Mouse (Mus musculus): ENCODE results near the gene Ffar2. TPM values are rescaled to one million over a fixed set of nuclear protein-coding genes. Genes with fewer than 3 reads are reported as not detected.

Ffar2 gene
- polyA plus RNA-seq, 2 experiments from 2014 or later: 0.70 to 1.4 TPM

Other genes starting within 250 kb of the Ffar2 start
- gene Kmt2b, start 235.0 kb downstream of the Ffar2 start, polyA plus RNA-seq (2017; shearing (Covaris generic)): 10 to 100 TPM; 16.4 to 21.6 TPM
- 10 to 100 TPM in 1 of 2 experiments, 1 to 10 TPM in 1; 8.1 to 18.0 TPM for gene Zbtb32, start 224.9 kb downstream of the Ffar2 start, polyA plus RNA-seq (2017; shearing (Covaris generic))
- gene Upk1a, start 210.9 kb downstream of the Ffar2 start, polyA plus RNA-seq (2017; shearing (Covaris generic)): under 1 TPM; 0.38 to 0.60 TPM
- gene Cox6b1, start 197.6 kb downstream of the Ffar2 start, polyA plus RNA-seq (2017; shearing (Covaris generic)): 100 to 1,000 TPM; 333 to 643 TPM
- not detected for gene Etv2, start 187.9 kb downstream of the Ffar2 start, polyA plus RNA-seq (2017; shearing (Covaris generic))
- gene Rbm42, start 173.5 kb downstream of the Ffar2 start, polyA plus RNA-seq (2017; shearing (Covaris generic)): 10 to 100 TPM; 14.4 to 25.1 TPM
- 10 to 100 TPM; 21.3 to 44.0 TPM for gene Haus5, start 158.8 kb downstream of the Ffar2 start, polyA plus RNA-seq (2017; shearing (Covaris generic))
- gene Pmis2, start 152.2 kb downstream of the Ffar2 start, polyA plus RNA-seq (2017; shearing (Covaris generic)): not detected
- not detected for gene 2200002J24Rik, start 124.8 kb downstream of the Ffar2 start, polyA plus RNA-seq (2017; shearing (Covaris generic))
- not detected for gene Atp4a, start 111.6 kb downstream of the Ffar2 start, polyA plus RNA-seq (2017; shearing (Covaris generic))
- gene Tmem147, start 94.2 kb downstream of the Ffar2 start, polyA plus RNA-seq (2017; shearing (Covaris generic)): 10 to 100 TPM; 60.5 to 65.0 TPM
- not detected for gene Gapdhs, start 80.1 kb downstream of the Ffar2 start, polyA plus RNA-seq (2017; shearing (Covaris generic))
- gene Sbsn, start 72.3 kb downstream of the Ffar2 start, polyA plus RNA-seq (2017; shearing (Covaris generic)): 1 to 10 TPM; 2.4 to 3.6 TPM
- under 1 TPM in 1 of 2 experiments, not detected in 1; 0.16 TPM for gene Dmkn, start 60.0 kb downstream of the Ffar2 start, polyA plus RNA-seq (2017; shearing (Covaris generic))
- not detected for gene Krtdap, start 35.9 kb downstream of the Ffar2 start, polyA plus RNA-seq (2017; shearing (Covaris generic))
- gene Ffar3, start 32.4 kb upstream of the Ffar2 start, polyA plus RNA-seq (2017; shearing (Covaris generic)): not detected
- under 1 TPM in 1 of 2 experiments, not detected in 1; 0.14 TPM for gene Ffar1, start 37.8 kb upstream of the Ffar2 start, polyA plus RNA-seq (2017; shearing (Covaris generic))
- 10 to 100 TPM in 1 of 2 experiments, 1 to 10 TPM in 1; 4.2 to 20.3 TPM for gene Cd22, start 56.6 kb upstream of the Ffar2 start, polyA plus RNA-seq (2017; shearing (Covaris generic))
- not detected for gene Mag, start 91.1 kb upstream of the Ffar2 start, polyA plus RNA-seq (2017; shearing (Covaris generic))
- not detected for gene Hamp2, start 100.9 kb upstream of the Ffar2 start, polyA plus RNA-seq (2017; shearing (Covaris generic))
- gene Hamp, start 120.3 kb upstream of the Ffar2 start, polyA plus RNA-seq (2017; shearing (Covaris generic)): not detected
- 10 to 100 TPM; 11.0 to 16.0 TPM for gene Usf2, start 133.0 kb upstream of the Ffar2 start, polyA plus RNA-seq (2017; shearing (Covaris generic))
- gene Lsr, start 149.7 kb upstream of the Ffar2 start, polyA plus RNA-seq (2017; shearing (Covaris generic)): 1 to 10 TPM; 1.8 to 2.6 TPM
- gene Fam187b, start 150.0 kb upstream of the Ffar2 start, polyA plus RNA-seq (2017; shearing (Covaris generic)): 1 to 10 TPM; 1.2 to 1.5 TPM
- gene Fxyd5, start 218.7 kb upstream of the Ffar2 start, polyA plus RNA-seq (2017; shearing (Covaris generic)): 1,000 to 10,000 TPM; 1,918 to 1,991 TPM
- not detected for gene Fxyd7, start 227.7 kb upstream of the Ffar2 start, polyA plus RNA-seq (2017; shearing (Covaris generic))
- gene Fxyd1, start 233.4 kb upstream of the Ffar2 start, polyA plus RNA-seq (2017; shearing (Covaris generic)): not detected
- not detected for gene Lgi4, start 235.6 kb upstream of the Ffar2 start, polyA plus RNA-seq (2017; shearing (Covaris generic))